Mouse (Mus musculus) lung, embryonic 14.5 days (tissue): ENCODE measurements at regions not wholly inside any gene's neighbourhood (a gene's known extent, or its start where the extent isn't known, plus 50 kb on each side); places are given as distances from the start of the nearest gene placed in this dataset.

Experiments
- ATAC-seq: fragments of 200-750 bp; cut with Nextera tagmentation; 2 replicates; pipeline ENCODE4 v1.8.0; 2017; ENCODE audit warnings: mild to moderate bottlenecking, moderate TSS enrichment, moderate library complexity; ENCODE audit not compliant: insufficient read depth
- DNase-seq: peaks from one replicate; pipeline ENCODE4 v3.0.0-alpha.2; 2015
- H3K27ac ChIP-seq: fragments of 300-500 bp; sonication (generic); 2 replicates; pipeline ENCODE4 v1.5.1; 2014; ENCODE audit warnings: low read depth, mild to moderate bottlenecking, moderate library complexity
- H3K27me3 ChIP-seq: fragments of 300-500 bp; sonication (generic); 2 replicates; pipeline ENCODE4 v1.6.1; 2014; ENCODE audit warnings: low read length, control low read depth; ENCODE audit not compliant: insufficient read depth
- H3K36me3 ChIP-seq: fragments of 300-500 bp; sonication (generic); 2 replicates; pipeline ENCODE4 v1.6.1; 2014; ENCODE audit warnings: control low read depth; ENCODE audit not compliant: insufficient read depth
- H3K4me1 ChIP-seq: fragments of 300-500 bp; sonication (generic); 2 replicates; pipeline ENCODE4 v1.6.1; 2014; ENCODE audit warnings: antibody characterized with exemption, control low read depth; ENCODE audit not compliant: insufficient read depth
- H3K4me2 ChIP-seq: fragments of 300-500 bp; sonication (generic); 2 replicates; pipeline ENCODE4 v1.6.1; 2014; ENCODE audit warnings: mild to moderate bottlenecking
- H3K4me3 ChIP-seq: fragments of 300-500 bp; sonication (generic); 2 replicates; pipeline ENCODE4 v1.5.1; 2014; ENCODE audit warnings: low read depth, low read length
- H3K9ac ChIP-seq: fragments of 300-500 bp; sonication (generic); 2 replicates; pipeline ENCODE4 v1.6.1; 2014
- H3K9me3 ChIP-seq: fragments of 300-500 bp; sonication (generic); 2 replicates; pipeline ENCODE4 v1.6.1; 2016; ENCODE audit warnings: low read depth, low read length, control low read depth
- CTCF ChIP-seq: IDR thresholded peaks from 2 replicates; pipeline ENCODE4 v1.5.1; 2016; ENCODE audit warnings: antibody characterized with exemption, low read depth
- WGBS: fragments of 180-500 bp; shearing (Covaris S2); extraction: QIAGEN DNeasy Blood & Tissue Kit; methylation state at CpG from one replicate; pipeline ENCODE4 v1.1.7; 2014; 5-methylcytosine and 5-hydroxymethylcytosine counted together

GRCm38 (mm10) chr8:107658386-107658785 is 70.1 kb upstream of the Psmd7 start:
- TF ChIP-seq CTCF = no peak
- H3K4me2 ChIP-seq = no peak overlapping the region
- H3K27ac ChIP-seq = no peak overlapping the region
- DNase-seq (no peak), ATAC-seq (no peak)
- H3K4me3 ChIP-seq = no peak overlapping the region
- H3K9me3 ChIP-seq = no peaks in the 10 kb centered on the region
- no peaks in the 10 kb centered on the region for H3K4me1 ChIP-seq
- H3K36me3 ChIP-seq = no peaks in the 10 kb centered on the region
- WGBS = 89% methylated on average over 6 of the region's 6 CpGs
- no peak overlapping the region for H3K9ac ChIP-seq
- no peaks in the 10 kb centered on the region for H3K27me3 ChIP-seq

GRCm38 (mm10) chr8:107660624-107661023 is 72.4 kb upstream of the Psmd7 start:
- H3K27ac ChIP-seq = no peak overlapping the region
- H3K9ac ChIP-seq = no peak overlapping the region
- no peak overlapping the region for H3K4me2 ChIP-seq
- H3K9me3 ChIP-seq = no peaks in the 10 kb centered on the region
- H3K27me3 ChIP-seq = no peaks in the 10 kb centered on the region
- ATAC-seq (no peak), DNase-seq (no peak)
- no peaks in the 10 kb centered on the region for H3K4me1 ChIP-seq
- 81% methylated on average over 6 of the region's 6 CpGs for WGBS
- no peak for TF ChIP-seq CTCF
- H3K36me3 ChIP-seq = no peaks in the 10 kb centered on the region
- no peak overlapping the region for H3K4me3 ChIP-seq

DNA sequence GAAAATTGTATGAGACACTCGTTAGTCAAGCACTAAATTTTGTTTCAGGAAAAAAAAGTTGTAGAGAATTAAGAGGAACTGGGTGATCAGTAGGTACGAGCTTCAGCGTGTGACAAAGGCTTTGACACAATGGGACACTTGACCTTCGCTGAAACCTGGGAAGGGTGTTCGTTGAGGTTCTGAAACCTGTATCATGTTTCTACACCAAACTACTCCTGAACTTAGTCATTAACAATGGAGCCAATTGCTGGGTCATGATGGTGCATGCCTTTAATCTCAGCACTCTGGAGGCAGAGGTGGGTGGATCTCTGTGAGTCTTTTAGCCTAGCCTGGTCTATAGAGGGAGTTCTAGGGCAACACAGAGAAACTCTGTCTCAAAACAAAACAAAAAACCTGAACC is 81.3 kb upstream of the Psmd7 start:
- Histone ChIP-seq H3K4me3 (no peak overlapping the region), H3K9me3 (no peaks in the 10 kb centered on the region), H3K36me3 (no peaks in the 10 kb centered on the region), H3K4me1 (no peaks in the 10 kb centered on the region), H3K27ac (no peak overlapping the region), H3K4me2 (no peak overlapping the region), H3K27me3 (no peaks in the 10 kb centered on the region), H3K9ac (no peak overlapping the region)
- no peak for ATAC-seq
- WGBS = 87% methylated on average over 5 of the region's 5 CpGs
- no peak for TF ChIP-seq CTCF
- no peak for DNase-seq

- 31% methylated on average over 8 of the region's 8 CpGs for WGBS
- H3K4me3 ChIP-seq = no peak overlapping the region
- DNase-seq = peak; percentile 58
- no peak overlapping the region for H3K9ac ChIP-seq
- no peak overlapping the region for H3K4me2 ChIP-seq
- ATAC-seq = no peak
- no peak for TF ChIP-seq CTCF
- no peaks in the 10 kb centered on the region for H3K9me3 ChIP-seq
- no peak overlapping the region for H3K27ac ChIP-seq
- H3K27me3 ChIP-seq = no peaks in the 10 kb centered on the region
- H3K4me1 ChIP-seq = no peaks in the 10 kb centered on the region
- H3K36me3 ChIP-seq = no peaks in the 10 kb centered on the region
Observed at GRCm38 (mm10) chr8:107671471-107671870, 83.2 kb upstream of the Psmd7 start.

GRCm38 (mm10) chr8:107672691-107673090 is 84.4 kb upstream of the Psmd7 start:
- Histone ChIP-seq H3K9me3 (no peaks in the 10 kb centered on the region), H3K9ac (no peak overlapping the region), H3K36me3 (no peaks in the 10 kb centered on the region), H3K4me3 (no peak overlapping the region), H3K4me1 (no peaks in the 10 kb centered on the region), H3K27ac (no peak overlapping the region), H3K4me2 (no peak overlapping the region), H3K27me3 (no peaks in the 10 kb centered on the region)
- no peak for TF ChIP-seq CTCF
- DNase-seq (no peak), ATAC-seq (no peak)
- WGBS = 88% methylated on average over 6 of the region's 6 CpGs

DNA sequence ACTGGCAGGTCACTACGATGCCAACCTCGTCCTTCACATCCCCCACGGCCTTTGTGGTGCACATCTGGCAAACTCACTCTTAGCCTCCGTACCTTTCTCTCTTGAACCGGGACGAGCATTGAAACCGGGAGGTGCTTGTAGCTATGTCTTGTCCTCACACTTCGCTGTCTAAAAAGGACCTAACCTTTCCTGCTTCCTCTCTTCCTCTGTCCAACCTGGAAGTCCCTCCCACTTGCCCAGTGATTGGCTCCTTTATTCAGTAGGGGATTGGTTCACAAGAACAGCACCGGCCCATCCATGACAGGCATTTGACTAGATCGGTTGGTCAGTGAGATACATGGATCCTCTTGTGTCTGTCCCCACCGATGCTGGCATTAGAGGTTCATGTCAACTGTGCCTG is 93.8 kb upstream of the Psmd7 start:
- no peaks in the 10 kb centered on the region for H3K36me3 ChIP-seq
- H3K4me2 ChIP-seq = no peak overlapping the region
- DNase-seq = no peak
- no peaks in the 10 kb centered on the region for H3K27me3 ChIP-seq
- H3K9ac ChIP-seq = no peak overlapping the region
- H3K27ac ChIP-seq = no peak overlapping the region
- ATAC-seq = no peak
- no peaks in the 10 kb centered on the region for H3K9me3 ChIP-seq
- H3K4me3 ChIP-seq = no peak overlapping the region
- no peak for TF ChIP-seq CTCF
- H3K4me1 ChIP-seq = no peaks in the 10 kb centered on the region
- 85% methylated on average over 11 of the region's 11 CpGs for WGBS

DNA sequence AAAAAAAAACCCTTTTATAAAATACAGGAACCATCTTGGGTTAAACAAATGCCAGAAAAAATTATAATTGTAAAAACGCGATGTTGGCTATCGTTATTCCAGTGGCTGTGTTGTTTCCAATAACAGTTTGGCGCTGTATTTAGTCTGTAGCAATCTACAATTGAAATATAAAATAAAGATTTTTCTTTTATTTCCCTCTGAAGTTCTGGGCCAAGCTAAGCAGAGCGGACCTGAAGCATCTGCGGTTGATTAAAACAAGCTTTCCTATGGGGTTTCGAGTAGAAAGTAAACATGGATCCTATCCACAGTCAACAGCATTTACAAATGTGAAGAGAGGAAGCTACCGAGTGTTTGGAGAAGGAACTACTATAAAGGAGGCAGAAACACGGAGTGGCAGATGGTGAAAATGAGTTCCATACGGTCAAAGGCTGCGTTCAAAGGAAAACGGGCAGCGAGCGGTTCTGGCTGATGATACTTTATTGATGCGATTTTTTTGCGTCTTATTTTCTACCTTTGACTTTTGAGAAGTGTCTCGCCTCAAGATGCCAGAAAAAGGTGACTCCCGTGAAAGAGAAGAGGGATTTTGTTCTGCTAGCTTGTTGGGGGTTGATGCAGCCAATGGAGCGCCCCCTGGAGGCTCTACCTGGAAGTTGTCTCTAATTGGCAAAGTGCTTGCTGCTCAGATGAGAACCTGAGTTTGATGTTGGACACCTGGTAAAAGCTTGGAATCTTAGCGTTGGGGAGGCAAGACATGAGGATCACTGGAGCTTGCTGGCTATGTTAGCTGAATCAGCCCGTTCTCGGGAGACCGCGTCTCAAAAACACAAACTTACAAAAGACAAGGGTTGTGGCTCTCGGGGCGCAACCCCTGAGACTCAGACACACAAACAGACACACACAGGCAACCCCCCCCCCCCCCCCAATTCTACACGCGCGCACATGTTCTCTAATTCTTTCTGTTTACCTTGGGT is 96.7 kb upstream of the Psmd7 start:
- DNase-seq (peak; percentile 73), ATAC-seq (peak; percentile 45; the same call in 1 of the 2 replicates)
- Histone ChIP-seq H3K9ac (no peak overlapping the region), H3K4me3 (no peak overlapping the region), H3K36me3 (no peaks in the 10 kb centered on the region), H3K4me1 (no peaks in the 10 kb centered on the region), H3K27me3 (no peaks in the 10 kb centered on the region), H3K27ac (peak overlapping the region; percentile 34; the same call in 1 of the 2 replicates), H3K4me2 (peak overlapping the region; percentile 33), H3K9me3 (no peaks in the 10 kb centered on the region)
- WGBS = 40% methylated on average over 29 of the region's 29 CpGs
- peak; percentile 74 for TF ChIP-seq CTCF
